Mouse (Mus musculus): ENCODE results near the gene Dhx40. TPM values are rescaled to one million over a fixed set of nuclear protein-coding genes. Genes with fewer than 3 reads are reported as not detected.
"Not testable (repeated sequence)": the region's sequence is repeated elsewhere in the genome, so short reads cannot be mapped to it uniquely, and the experiment has no call there.

Gene Dhx40
- total RNA-seq, 2 experiments from 2014 or later, result 20.6 to 26.8 TPM

DNA sequence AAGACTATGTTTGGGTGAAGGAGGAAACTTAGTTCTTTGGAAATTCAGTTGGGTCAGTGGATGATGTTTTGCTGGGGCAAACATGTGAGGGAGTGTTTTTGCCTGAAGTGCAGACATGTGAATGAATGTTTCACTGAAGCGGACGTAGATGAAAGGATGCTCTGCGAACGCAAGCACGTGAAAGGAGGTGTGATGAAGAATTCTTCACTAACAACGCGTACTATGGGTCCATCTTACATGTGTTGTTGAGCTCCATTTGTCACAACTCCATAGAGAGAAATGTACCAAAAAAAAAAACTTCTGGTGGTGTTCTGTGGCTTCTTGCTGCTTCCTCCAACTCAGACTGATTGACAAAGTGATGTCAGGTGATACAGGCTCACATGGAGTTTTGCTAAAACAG lies 15.0 kb upstream of the Dhx40 start:
- no peak for ATAC-seq (replicated peaks; ENCODE audit: low FRiP score, poor library complexity, severe bottlenecking)

DNA sequence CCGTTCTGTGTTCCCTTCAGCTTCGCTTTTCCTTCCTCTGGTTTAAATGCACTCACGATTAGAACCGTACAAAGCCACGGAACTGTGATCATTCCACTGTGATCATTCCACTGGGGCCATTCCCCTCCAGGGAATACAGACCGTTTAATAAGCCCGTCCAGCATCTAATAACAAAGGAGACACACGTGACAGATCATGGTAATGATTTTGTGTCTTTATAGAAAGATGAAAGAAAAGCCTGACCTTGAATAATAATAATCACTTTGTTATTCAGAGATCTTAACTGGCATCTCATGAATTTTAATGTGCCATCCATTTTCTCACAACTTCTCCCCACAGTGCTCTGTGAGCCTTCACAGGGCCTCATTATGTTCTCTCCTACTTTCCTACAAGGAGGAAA lies 12.0 kb upstream of the Dhx40 start:
- no peak for ATAC-seq (replicated peaks; ENCODE audit: low FRiP score, poor library complexity, severe bottlenecking)

DNA sequence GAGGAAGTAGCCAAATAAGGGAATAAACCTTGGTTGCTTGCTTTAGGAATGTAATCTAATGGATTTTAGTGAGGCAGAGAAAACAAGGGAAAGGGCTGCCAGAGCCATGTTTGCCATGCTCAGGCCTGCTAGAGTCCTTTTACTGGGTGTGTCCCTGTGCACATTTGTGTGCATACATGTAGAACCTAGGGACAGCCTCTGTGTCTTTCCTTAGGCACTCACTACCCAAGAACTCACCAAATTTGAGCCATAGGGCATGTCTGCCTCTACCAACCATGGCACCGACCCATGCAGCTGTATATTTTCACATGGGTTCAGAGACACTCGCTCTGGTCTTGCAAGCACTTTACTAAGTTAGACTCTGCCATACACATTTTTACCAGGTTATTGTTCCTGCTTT lies 11.4 kb upstream of the Dhx40 start:
- no peak for ATAC-seq (replicated peaks; ENCODE audit: low FRiP score, poor library complexity, severe bottlenecking)

DNA sequence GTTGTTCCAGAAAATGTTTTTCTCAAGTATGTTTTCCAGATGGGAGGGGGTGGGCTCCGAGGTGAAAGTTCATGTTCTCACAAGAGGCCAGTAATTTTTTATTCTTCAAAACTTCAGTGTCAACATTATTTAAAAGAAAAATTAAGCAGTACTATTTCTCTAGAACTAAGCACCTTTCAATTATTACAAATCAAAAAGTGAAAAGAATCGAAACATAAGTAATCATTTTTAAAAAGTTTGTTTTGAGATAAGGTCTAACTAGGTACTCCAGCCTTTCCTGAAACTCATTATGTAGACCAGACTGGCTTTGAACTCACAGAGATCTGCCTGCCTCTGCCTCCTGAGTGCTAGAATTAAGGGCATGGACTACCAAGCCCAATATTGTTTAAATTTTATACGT lies 8.7 kb upstream of the Dhx40 start:
- ATAC-seq (replicated peaks; ENCODE audit: low FRiP score, poor library complexity, severe bottlenecking), result not testable (repeated sequence)

DNA sequence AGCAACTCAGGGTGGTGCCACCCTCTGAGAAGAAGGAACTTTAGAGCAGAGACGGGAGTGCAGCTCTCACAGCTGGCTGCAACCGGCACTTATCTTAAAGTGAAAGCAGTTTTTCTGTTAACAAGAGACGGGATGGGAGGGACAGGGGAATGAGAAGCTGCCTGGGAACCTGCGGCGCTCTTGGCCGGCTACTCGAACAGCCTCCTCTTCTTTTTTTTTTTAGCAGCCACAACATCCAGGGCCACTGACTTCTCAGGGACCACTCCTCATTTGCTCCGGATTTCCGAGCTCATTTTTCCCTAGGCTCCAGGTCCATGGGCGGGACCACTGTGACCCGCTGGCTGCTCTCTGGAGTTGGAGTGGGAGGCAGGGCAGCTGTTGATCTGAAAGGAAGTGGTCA lies 6.9 kb upstream of the Dhx40 start:
- ATAC-seq (replicated peaks; ENCODE audit: low FRiP score, poor library complexity, severe bottlenecking), result not testable (repeated sequence)

DNA sequence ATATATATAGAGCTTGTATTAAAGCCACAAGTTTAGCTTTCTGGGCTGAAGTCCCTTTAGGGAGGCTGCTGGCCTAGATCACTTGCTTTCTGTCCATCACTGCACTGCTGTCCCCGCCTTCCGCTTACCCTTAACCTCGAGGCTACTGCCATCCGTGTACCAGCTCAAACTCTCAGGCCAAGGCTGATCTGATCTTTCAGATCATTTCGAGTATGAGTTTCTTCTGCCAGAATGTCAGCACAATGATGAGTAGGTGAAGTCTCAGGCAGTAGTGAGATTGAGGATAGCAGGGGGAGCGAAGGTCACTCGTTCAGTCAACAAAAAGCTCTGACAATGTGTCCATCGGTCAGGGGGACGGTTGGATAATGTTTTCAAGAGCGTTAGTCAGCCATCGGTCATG lies 5.7 kb upstream of the Dhx40 start:
- ATAC-seq (replicated peaks; ENCODE audit: low FRiP score, poor library complexity, severe bottlenecking), result not testable (repeated sequence)

DNA sequence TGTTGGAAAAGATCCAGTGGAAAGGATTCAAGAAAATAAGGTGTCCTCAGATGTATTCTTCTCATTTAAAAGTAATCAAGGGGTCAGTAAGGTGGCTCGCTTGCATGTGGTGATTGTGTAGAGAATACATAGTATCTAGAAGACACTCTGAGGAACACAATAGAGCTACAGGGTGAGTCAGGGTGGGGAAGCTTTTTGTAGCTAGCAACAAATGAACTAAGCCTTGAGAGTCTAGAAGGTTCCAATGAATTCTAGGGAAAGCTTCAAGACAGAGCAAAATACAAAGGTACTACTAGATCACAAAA lies 3.7 kb upstream of the Dhx40 start:
- no peak for ATAC-seq (replicated peaks; ENCODE audit: low FRiP score, poor library complexity, severe bottlenecking)

DNA sequence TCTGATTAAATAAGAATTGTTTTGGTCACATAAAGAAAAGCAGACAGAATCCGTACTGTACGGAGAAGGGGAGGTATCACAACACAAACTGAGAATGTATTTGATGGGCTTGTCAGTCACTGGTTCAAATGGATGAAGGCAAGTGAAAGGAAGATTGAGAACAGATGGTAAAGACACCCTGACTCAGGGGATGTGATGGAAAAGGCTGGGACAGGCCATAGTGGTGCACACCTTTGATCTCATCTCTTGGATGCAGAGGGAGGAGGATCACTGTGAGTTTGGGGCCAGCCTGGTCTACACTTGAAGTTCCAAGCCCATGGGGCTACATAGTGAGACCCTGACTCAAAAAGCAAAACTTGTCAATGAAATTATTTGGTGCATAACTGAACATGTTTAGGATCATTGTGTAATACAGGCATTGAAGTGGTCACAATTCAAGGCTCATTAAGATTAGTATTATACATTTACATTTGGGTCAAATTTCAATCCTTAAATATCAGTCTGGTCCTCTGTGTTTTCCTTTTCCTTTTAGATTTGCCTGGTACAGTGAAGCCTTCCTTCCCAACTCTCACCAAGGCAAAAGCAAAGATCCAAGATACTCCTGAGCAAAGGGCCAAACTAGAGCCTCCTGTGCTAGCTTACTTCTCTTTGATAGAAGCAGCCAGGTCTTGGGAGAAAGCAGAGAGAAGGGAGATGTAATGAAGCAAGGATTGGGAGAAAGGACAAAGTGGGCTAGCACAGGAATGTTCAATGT lies 3.2 kb upstream of the Dhx40 start:
- ATAC-seq (replicated peaks; ENCODE audit: low FRiP score, poor library complexity, severe bottlenecking), result no peak

DNA sequence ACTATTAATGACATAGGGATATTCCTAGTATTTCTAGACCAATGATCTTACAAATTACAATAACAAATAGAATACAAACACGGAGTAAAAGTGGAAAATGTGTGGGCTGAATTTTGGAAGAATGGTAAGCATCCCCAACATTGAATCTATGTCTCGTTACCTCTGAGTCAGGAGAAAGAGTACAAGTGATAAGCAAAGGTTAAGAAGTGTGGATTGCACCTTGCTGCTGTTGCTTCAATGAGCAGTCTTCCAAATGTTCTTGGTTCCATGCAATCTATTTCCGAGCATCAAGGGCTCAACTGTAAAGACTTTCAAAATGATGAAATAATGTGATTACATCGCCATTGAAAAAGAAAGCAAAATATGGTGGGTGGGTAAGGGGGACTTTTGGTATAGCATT lies 2.3 kb upstream of the Dhx40 start:
- no peak for ATAC-seq (replicated peaks; ENCODE audit: low FRiP score, poor library complexity, severe bottlenecking)

DNA sequence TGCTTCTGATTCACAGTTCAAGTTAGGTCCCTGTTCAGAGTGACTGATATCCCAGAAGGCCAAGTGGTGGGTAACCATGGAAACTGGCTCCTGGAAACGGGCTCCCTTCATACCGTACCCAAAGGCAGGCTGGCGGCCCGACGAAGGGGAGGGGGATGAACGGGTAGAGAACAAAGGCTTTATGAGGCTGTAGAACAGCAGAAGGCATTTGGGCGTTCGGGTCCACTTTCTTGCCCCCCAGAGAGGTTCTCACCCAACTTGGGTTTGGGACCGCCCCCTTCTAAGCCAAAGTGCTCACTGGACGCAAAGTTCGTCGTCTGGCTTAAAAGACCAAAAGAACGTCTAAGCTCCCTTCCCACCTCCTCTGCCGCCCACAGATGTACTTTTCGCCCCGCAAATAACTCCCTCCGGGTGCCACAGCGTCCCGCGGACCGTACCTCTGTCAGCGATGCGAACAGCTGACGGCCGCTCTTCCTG lies 507 bp downstream of the Dhx40 start:
- peak; percentile 81 for ATAC-seq (replicated peaks; ENCODE audit: low FRiP score, poor library complexity, severe bottlenecking)

DNA sequence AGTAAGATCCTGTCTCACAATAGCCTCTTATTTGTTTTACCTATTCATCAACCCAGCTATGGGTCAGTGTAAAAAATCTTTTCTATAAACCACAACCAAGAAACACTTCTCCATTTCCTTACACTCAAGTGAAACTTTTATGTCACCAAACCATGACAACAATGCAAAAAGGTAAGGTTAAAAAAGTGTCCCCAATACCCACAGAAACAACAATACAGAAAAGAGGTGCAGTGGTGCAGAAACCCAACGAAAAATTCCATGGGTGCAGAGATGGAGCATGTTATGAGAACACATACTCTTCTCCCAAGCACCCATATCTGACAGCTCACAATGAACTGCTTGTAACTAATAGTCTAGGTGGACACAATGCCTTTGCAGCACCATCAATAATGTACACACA lies 13.4 kb downstream of the Dhx40 start:
- no peak for ATAC-seq (replicated peaks; ENCODE audit: low FRiP score, poor library complexity, severe bottlenecking)

DNA sequence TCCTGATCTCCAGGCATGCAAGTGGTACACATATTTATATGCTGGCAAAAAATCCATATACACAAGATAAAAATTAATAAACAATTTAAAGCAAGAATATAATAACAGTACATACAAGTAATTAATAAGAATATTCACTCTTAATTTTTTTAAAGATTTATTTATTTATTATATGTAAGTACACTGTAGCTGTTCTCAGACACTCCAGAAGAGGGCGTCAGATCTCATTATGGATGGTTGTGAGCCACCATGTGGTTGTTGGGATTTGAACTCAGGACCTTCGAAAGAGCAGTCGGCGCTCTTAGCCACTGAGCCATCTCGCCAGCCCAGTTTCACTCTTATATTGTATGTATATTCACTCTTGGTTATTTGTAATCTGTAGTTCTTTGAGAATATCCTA lies 20.1 kb downstream of the Dhx40 start:
- ATAC-seq (replicated peaks; ENCODE audit: low FRiP score, poor library complexity, severe bottlenecking), result not testable (repeated sequence)

DNA sequence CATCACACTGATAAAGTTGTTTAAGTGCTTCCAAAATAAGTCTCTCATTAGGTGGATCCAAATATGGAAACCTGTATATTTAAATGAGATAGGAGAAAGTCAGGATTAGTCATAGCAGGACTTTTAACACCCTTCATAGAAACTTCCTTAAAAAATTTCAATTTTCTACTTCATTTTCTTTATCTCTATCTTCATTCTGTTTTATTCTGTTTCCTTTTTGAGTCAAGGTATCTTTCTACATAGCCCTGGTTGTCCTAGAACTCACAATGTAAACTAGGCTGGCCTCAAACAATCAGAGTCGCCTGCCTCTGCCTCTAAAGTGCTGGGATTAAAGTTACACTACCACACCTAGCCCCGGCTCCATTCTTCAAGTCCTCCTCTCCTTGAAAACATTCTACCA lies 21.8 kb downstream of the Dhx40 start:
- no peak for ATAC-seq (replicated peaks; ENCODE audit: low FRiP score, poor library complexity, severe bottlenecking)

DNA sequence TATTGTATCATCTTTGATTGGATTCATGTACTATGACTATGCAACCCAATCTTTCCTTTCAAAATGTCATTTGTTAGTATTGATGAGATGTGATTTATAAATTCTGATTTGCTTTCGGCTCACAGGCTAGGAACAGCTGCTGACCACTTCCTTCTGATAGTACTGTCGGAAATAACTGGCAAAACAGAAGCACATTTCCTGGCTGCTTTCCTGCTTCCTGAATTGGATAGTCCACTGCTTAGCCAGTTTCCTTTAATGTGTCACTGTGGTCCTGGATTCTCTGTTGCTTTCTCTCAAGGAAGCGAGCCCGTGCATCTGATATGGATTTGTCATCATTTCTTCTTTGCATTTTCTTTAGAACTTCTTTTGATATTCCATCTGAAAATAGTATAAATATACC lies 37.7 kb downstream of the Dhx40 start:
- ATAC-seq (replicated peaks; ENCODE audit: low FRiP score, poor library complexity, severe bottlenecking), result no peak

DNA sequence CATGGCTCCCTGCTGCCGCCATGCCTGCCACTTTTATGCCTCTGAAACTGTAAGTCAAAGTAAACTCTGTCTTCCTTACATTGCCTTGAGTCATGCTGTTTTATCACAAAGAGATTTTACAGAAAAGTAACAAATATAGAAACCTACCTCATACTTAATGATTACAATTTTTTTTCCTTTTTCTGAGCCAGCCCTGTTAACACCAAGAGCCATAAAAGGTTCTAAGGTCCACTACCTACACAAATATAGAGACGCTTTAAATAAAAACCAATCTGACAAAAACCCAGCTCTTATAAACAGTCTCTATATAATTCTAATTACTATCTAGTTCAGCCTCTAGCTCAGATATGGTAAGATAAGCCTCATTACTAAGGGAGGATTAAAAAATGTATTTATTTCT lies 43.0 kb downstream of the Dhx40 start:
- no peak for ATAC-seq (replicated peaks; ENCODE audit: low FRiP score, poor library complexity, severe bottlenecking)

DNA sequence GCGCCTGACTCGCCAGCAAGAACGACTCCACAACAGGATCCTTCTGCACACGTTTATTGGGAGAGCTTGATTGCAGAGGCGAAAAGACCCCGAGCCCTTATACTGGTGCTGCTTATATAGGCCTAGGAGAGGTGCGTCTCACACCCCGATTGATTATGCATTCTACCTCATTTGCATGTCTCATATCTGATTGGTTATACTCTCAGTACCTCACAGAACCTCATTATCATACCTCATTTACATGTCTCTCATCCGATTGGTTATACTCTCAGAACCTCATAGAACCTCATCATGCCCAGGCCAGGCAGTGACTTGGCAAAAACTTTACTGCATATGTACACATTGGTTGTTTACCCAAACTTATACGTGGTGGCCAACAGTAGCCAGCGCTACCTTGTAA lies 44.4 kb downstream of the Dhx40 start:
- not testable (repeated sequence) for ATAC-seq (replicated peaks; ENCODE audit: low FRiP score, poor library complexity, severe bottlenecking)

DNA sequence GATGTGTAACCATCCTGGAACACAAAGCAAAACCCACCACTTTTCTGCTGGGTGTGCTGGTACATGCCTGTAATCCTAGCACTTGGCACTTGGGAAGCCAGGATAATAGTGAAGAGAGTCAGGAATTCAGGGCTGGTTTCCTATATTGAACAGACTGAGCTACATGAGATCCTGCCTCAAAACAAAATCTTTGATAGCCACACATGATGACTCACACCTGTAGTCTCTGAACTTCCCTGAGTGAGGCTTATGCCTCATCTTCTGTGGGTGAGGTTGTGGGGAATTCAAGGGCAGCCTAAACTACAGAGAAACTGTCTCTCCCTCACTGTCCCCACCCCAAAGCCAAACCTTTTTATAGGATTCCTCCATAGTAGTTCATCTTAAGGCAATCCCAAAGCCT lies 47.2 kb downstream of the Dhx40 start:
- ATAC-seq (replicated peaks; ENCODE audit: low FRiP score, poor library complexity, severe bottlenecking), result no peak

DNA sequence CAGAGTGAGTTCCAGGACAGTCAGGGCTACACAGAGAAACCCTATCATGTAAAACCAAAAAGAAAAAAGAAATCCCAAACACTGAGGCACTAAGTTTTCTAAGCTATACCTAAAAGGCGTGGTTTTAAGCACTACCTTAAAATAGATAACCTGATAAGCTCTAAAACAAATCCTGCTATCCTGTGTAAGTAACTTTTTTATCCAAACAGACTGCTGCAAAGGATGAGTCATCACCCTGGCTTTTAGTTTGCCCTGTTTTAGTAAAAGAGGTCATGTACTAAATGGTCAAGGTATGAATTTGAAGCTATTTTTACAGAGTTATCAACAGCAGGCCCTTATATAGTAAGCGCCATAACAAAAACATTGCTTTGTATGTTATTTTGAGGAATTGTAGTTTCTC lies 47.7 kb downstream of the Dhx40 start:
- ATAC-seq (replicated peaks; ENCODE audit: low FRiP score, poor library complexity, severe bottlenecking), result no peak

DNA sequence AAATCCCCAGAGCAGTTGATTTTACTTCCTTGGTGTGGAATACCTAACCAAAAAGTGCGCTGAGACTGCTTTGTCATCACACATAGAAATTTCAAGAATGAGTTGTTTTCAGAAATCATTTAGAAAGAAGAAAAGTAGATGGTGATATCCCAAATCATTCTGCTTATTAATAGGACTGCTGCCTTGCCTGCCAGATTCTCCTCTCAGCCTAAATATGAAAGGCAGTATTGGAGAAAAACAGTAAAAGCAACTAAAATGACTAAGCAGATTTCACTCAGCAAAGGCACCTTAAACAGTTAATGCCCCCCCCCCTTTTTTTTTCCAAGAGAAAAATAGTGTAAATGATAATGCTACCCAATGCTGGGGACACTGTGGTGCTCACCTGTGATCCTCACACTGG lies 48.3 kb downstream of the Dhx40 start:
- ATAC-seq (replicated peaks; ENCODE audit: low FRiP score, poor library complexity, severe bottlenecking), result no peak

DNA sequence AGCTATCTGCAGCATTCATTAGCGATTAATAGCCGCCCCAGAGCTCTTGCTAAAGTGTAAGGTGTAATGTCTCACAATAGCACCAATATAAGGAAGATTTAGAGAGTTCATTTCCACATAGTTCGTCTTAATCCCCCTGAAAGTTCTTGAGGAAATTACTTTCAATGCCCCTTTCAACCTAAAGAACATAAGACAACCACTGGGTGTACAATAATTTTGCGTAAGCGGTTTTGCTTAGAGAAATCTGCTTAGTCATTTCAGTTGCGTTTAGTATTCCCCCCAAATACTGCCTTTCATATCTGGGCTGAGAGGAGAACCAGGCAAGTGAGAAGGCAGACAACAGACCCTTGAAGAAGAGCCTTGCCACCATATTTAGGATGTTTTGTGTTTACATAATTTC lies 49.0 kb downstream of the Dhx40 start:
- peak; percentile 53 for ATAC-seq (replicated peaks; ENCODE audit: low FRiP score, poor library complexity, severe bottlenecking)

DNA sequence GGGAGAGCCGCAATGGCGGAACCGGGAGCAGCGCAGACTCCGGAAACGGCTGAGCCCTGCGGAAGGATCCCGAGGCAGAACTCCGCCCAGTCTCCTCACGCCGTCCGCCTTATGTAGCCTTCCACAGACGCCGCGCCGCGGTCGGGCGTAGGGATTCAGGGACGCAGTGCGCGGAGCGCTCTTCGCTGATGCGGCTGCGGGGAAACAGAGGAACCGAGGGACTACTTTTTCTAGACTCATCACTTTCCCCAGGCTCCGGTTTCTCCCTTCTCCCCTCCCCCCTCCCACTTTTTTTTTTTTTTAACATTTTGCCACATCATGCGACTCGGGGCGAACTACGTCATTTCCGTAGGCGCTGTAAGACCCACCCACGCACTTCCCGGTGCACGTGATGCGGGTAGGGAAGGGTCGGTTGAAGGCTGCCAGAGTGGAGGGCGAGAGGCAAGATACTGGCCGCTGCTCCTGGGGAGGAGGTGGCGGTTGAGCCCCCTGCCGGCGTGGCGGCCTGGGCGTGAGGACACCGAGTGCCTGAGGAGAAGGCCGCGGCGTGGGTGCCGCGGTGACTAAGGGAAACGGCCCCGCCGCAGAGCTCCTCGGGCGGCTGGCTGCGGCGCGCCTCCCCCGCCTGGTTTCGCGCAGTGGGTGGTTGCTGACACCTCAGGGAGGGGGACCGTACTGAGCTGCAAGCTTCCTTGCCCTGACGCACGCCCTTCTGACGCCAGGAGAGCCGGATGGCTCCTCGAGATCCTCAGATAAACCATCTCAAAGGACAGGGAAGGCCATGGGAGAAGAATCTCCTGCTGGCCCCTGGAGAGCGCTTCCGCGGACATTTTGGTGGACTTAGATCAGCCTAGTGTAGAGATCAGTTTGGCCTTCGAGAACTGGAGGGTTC lies 49.8 kb downstream of the Dhx40 start, which contains the start of gene Cltc:
Gene Cltc (minus strand): TSS at position 86 of the 892 bp plus-strand sequence.
- ATAC-seq (replicated peaks; ENCODE audit: low FRiP score, poor library complexity, severe bottlenecking), result peak; percentile 78
